Mouse (Mus musculus) CD4-positive helper T cell, adult 2 months (primary cell): ENCODE data around the gene Tmem17.

ENCODE experiments used
- DNase-seq: peaks from one replicate; pipeline ENCODE4 v3.0.0-alpha.2; 2012; ENCODE audit warnings: low read depth, missing footprints, low spot score

The Tmem17 gene

GRCm38 (mm10) chr11:22512038-22513001, at the start of gene Tmem17:
TSS of gene Tmem17 (plus strand) at chr11:22512088.
- peak; percentile 82 for DNase-seq

- no peak for DNase-seq
Measured at GRCm38 (mm10) chr11:22479836-22480619, 31.9 kb upstream of the Tmem17 start.

GRCm38 (mm10) chr11:22481639-22482361, 30.1 kb upstream of the Tmem17 start:
- no peak for DNase-seq

GRCm38 (mm10) chr11:22482362-22482760, 29.5 kb upstream of the Tmem17 start:
- DNase-seq = no peak

GRCm38 (mm10) chr11:22493694-22494319, 18.1 kb upstream of the Tmem17 start:
- no peak for DNase-seq

GRCm38 (mm10) chr11:22494941-22495340, 16.9 kb upstream of the Tmem17 start:
- DNase-seq = no peak

GRCm38 (mm10) chr11:22499396-22499795, 12.5 kb upstream of the Tmem17 start:
- no peak for DNase-seq

- no peak for DNase-seq
Measured at GRCm38 (mm10) chr11:22499886-22500285, 12.0 kb upstream of the Tmem17 start.

GRCm38 (mm10) chr11:22500771-22501566, 10.9 kb upstream of the Tmem17 start:
- no peak for DNase-seq

- DNase-seq = no peak
Measured at GRCm38 (mm10) chr11:22513075-22513474, 1.2 kb downstream of the Tmem17 start.

- no peak for DNase-seq
Measured at GRCm38 (mm10) chr11:22515061-22515460, 3.2 kb downstream of the Tmem17 start.

- DNase-seq = no peak
Measured at GRCm38 (mm10) chr11:22518445-22518844, 6.6 kb downstream of the Tmem17 start.

- no peak for DNase-seq
Measured at GRCm38 (mm10) chr11:22520251-22520650, 8.4 kb downstream of the Tmem17 start.

GRCm38 (mm10) chr11:22524606-22525005, 12.7 kb downstream of the Tmem17 start:
- no peak for DNase-seq

GRCm38 (mm10) chr11:22540600-22540999, 28.7 kb downstream of the Tmem17 start:
- DNase-seq = no peak

GRCm38 (mm10) chr11:22560061-22560460, 48.2 kb downstream of the Tmem17 start:
- DNase-seq = no peak

- DNase-seq = no peak
Measured at GRCm38 (mm10) chr11:22560503-22561328, 48.8 kb downstream of the Tmem17 start.

GRCm38 (mm10) chr11:22561329-22561592, 49.4 kb downstream of the Tmem17 start:
- DNase-seq = no peak

- DNase-seq = no peak
Measured at GRCm38 (mm10) chr11:22563706-22564105, 51.8 kb downstream of the Tmem17 start.

- DNase-seq = no peak
Measured at GRCm38 (mm10) chr11:22564676-22565075, 52.8 kb downstream of the Tmem17 start.
